Mouse (Mus musculus) hindbrain, embryonic 16.5 days (tissue): ENCODE results near the gene Cldn4. TPM values are rescaled to one million over a fixed set of nuclear protein-coding genes. Genes with fewer than 3 reads are reported as not detected.
A peak's percentile ranks its signal among the peaks of the same experiment; 100 is the strongest.
"Not testable (repeated sequence)": the region's sequence is repeated elsewhere in the genome, so short reads cannot be mapped to it uniquely, and the experiment has no call there.

Source experiments
- ATAC-seq: fragments of 200-750 bp; cut with Nextera tagmentation; 2 replicates; pipeline ENCODE4 v1.8.0; 2017; ENCODE audit warnings: moderate TSS enrichment, moderate library complexity
- H3K27ac ChIP-seq: fragments of 300-500 bp; sonication (generic); 2 replicates; pipeline ENCODE4 v1.5.1; 2014; ENCODE audit warnings: low read depth, mild to moderate bottlenecking, control low read depth, low read length, moderate library complexity
- H3K27me3 ChIP-seq: fragments of 300-500 bp; sonication (generic); replicated peaks from 2 replicates; pipeline ENCODE4 v1.6.1; 2014; ENCODE audit warnings: low read length; ENCODE audit not compliant: control insufficient read depth, insufficient read depth
- H3K36me3 ChIP-seq: fragments of 300-500 bp; sonication (generic); 2 replicates; pipeline ENCODE4 v1.6.1; 2014; ENCODE audit warnings: mild to moderate bottlenecking, low read length, moderate library complexity, mixed read lengths; ENCODE audit not compliant: control insufficient read depth, insufficient read depth
- H3K4me1 ChIP-seq: fragments of 300-500 bp; sonication (generic); 2 replicates; pipeline ENCODE4 v1.6.1; 2014; ENCODE audit warnings: low read depth, low read length; ENCODE audit not compliant: control insufficient read depth, insufficient read depth
- H3K4me2 ChIP-seq: fragments of 300-500 bp; sonication (generic); 2 replicates; pipeline ENCODE4 v1.6.1; 2014; ENCODE audit warnings: mild to moderate bottlenecking, low read length, control low read depth, moderate library complexity
- H3K4me3 ChIP-seq: fragments of 300-500 bp; sonication (generic); 2 replicates; pipeline ENCODE4 v1.5.1; 2014; ENCODE audit warnings: mild to moderate bottlenecking, low read length, control low read depth, moderate library complexity
- H3K9ac ChIP-seq: fragments of 300-500 bp; sonication (generic); 2 replicates; pipeline ENCODE4 v1.6.1; 2014; ENCODE audit warnings: low read depth, mild to moderate bottlenecking, control low read depth, low read length, moderate library complexity
- H3K9me3 ChIP-seq: fragments of 300-500 bp; sonication (generic); 2 replicates; pipeline ENCODE4 v1.6.1; 2014; ENCODE audit warnings: mild to moderate bottlenecking, low read length, moderate library complexity; ENCODE audit not compliant: control insufficient read depth
- WGBS: fragments of 180-500 bp; shearing (Covaris S2); extraction: QIAGEN DNeasy Blood & Tissue Kit; methylation state at CpG from one replicate; pipeline ENCODE4 v1.1.7; 2014; 5-methylcytosine and 5-hydroxymethylcytosine counted together
- polyA plus RNA-seq: library from polyadenylated mRNA; unstranded; fragments of >200 nt; fragmentation: Nextera tagmentation; extraction: Ambion mirVana; gene quantifications from 2 replicates; pipeline ENCODE4 v1.2.1, GENCODE M21; 2015

Cldn4 gene
- polyA plus RNA-seq, 1 experiment from 2014 or later: not detected

- no peak overlapping the region for H3K27ac ChIP-seq
- H3K9ac ChIP-seq: peak overlapping the region; percentile 35
- H3K9me3 ChIP-seq: no peaks in the 10 kb centered on the region
- no peaks in the 10 kb centered on the region; the same call in 1 of the 2 replicates for H3K27me3 ChIP-seq
- no peaks in the 10 kb centered on the region for H3K36me3 ChIP-seq
- ATAC-seq: peak; percentile 82
- H3K4me1 ChIP-seq: peaks cover 7% of the 10 kb centered on the region
- H3K4me2 ChIP-seq: peak overlapping the region; percentile 56
- peak overlapping the region; percentile 28 for H3K4me3 ChIP-seq
- 5% methylated on average over 26 of the region's 33 CpGs for WGBS
These were observed 19.4 kb upstream of the Cldn4 start for GRCm38 (mm10) chr5:134965852-134966821.

GRCm38 (mm10) chr5:134965473-134965851 lies 18.7 kb upstream of the Cldn4 start:
- H3K4me2 ChIP-seq: peak overlapping the region; percentile 56
- no peaks in the 10 kb centered on the region for H3K9me3 ChIP-seq
- H3K27me3 ChIP-seq: no peaks in the 10 kb centered on the region; the same call in 1 of the 2 replicates
- peaks cover 7% of the 10 kb centered on the region for H3K4me1 ChIP-seq
- H3K4me3 ChIP-seq: peak overlapping the region; percentile 28
- H3K9ac ChIP-seq: no peak overlapping the region; the same call in 1 of the 2 replicates
- no peak overlapping the region for H3K27ac ChIP-seq
- WGBS: 5% methylated on average over 10 of the region's 10 CpGs
- 0 out of 2 replicates have a peak, but pooled peaks have one; percentile 54 for ATAC-seq
- H3K36me3 ChIP-seq: no peaks in the 10 kb centered on the region

- not testable (repeated sequence) for H3K4me1 ChIP-seq, H3K9ac ChIP-seq, H3K27me3 ChIP-seq, H3K36me3 ChIP-seq, H3K9me3 ChIP-seq, H3K27ac ChIP-seq, H3K4me3 ChIP-seq, ATAC-seq, H3K4me2 ChIP-seq
These were observed 17.9 kb upstream of the Cldn4 start for GRCm38 (mm10) chr5:134964655-134965054.

GRCm38 (mm10) chr5:134963546-134963945 lies 16.8 kb upstream of the Cldn4 start:
- no peaks in the 10 kb centered on the region; the same call in 1 of the 2 replicates for H3K27me3 ChIP-seq
- no peak overlapping the region for H3K4me2 ChIP-seq
- no peak for ATAC-seq
- no peak overlapping the region for H3K4me3 ChIP-seq
- no peaks in the 10 kb centered on the region for H3K36me3 ChIP-seq
- peaks cover 7% of the 10 kb centered on the region for H3K4me1 ChIP-seq
- H3K9ac ChIP-seq: no peak overlapping the region
- H3K27ac ChIP-seq: no peak overlapping the region
- H3K9me3 ChIP-seq: no peaks in the 10 kb centered on the region
- WGBS: 46% methylated on average over 5 of the region's 5 CpGs

GRCm38 (mm10) chr5:134961519-134961918 lies 14.8 kb upstream of the Cldn4 start:
- H3K36me3 ChIP-seq: no peaks in the 10 kb centered on the region

GRCm38 (mm10) chr5:134960430-134960829 lies 13.7 kb upstream of the Cldn4 start:
- ATAC-seq: no peak
- H3K9ac ChIP-seq: no peak overlapping the region

More at GRCm38 (mm10) chr5:134961519-134961918, 14.8 kb upstream of the Cldn4 start:
- Histone ChIP-seq H3K4me1 (peaks cover 7% of the 10 kb centered on the region), H3K9me3 (no peaks in the 10 kb centered on the region), H3K27ac (no peak overlapping the region), H3K4me2 (no peak overlapping the region), H3K4me3 (no peak overlapping the region), H3K27me3 (no peaks in the 10 kb centered on the region; the same call in 1 of the 2 replicates), H3K9ac (no peak overlapping the region)
- 98% methylated on average over 2 of the region's 2 CpGs for WGBS
- ATAC-seq: no peak

GRCm38 (mm10) chr5:134959114-134959513 lies 12.4 kb upstream of the Cldn4 start:
- Histone ChIP-seq H3K27me3 (no peaks in the 10 kb centered on the region; the same call in 1 of the 2 replicates), H3K27ac (no peak overlapping the region), H3K36me3 (no peaks in the 10 kb centered on the region), H3K4me3 (no peak overlapping the region), H3K4me1 (no peaks in the 10 kb centered on the region), H3K9ac (no peak overlapping the region), H3K9me3 (no peaks in the 10 kb centered on the region), H3K4me2 (no peak overlapping the region)
- ATAC-seq: no peak
- WGBS: 69% methylated on average over 7 of the region's 7 CpGs

More at GRCm38 (mm10) chr5:134960430-134960829, 13.7 kb upstream of the Cldn4 start:
- Histone ChIP-seq H3K36me3 (no peaks in the 10 kb centered on the region), H3K4me3 (no peak overlapping the region), H3K4me1 (no peaks in the 10 kb centered on the region), H3K9me3 (no peaks in the 10 kb centered on the region), H3K27me3 (no peaks in the 10 kb centered on the region; the same call in 1 of the 2 replicates), H3K4me2 (no peak overlapping the region), H3K27ac (no peak overlapping the region)
- 75% methylated on average over 2 of the region's 2 CpGs for WGBS

- no peaks in the 10 kb centered on the region; the same call in 1 of the 2 replicates for H3K27me3 ChIP-seq
- H3K36me3 ChIP-seq: no peaks in the 10 kb centered on the region
- H3K27ac ChIP-seq: no peak overlapping the region
- H3K4me3 ChIP-seq: no peak overlapping the region
- H3K9me3 ChIP-seq: no peaks in the 10 kb centered on the region
- H3K4me1 ChIP-seq: no peaks in the 10 kb centered on the region
- no peak for ATAC-seq
- no peak overlapping the region for H3K9ac ChIP-seq
- 72% methylated on average over 5 of the region's 5 CpGs for WGBS
- no peak overlapping the region for H3K4me2 ChIP-seq
These were observed 8.8 kb upstream of the Cldn4 start for GRCm38 (mm10) chr5:134955491-134955890.
